Mouse (Mus musculus) cerebellum, postnatal 14 days (tissue): Measurements from ENCODE around the gene Olfr804.

ENCODE experiments used
- DNase-seq, 2 experiments: peaks; one replicate each; pipeline ENCODE4 v3.0.0; 2021; ENCODE audit warnings: mixed read lengths in 2 of 2

The Olfr804 gene

GRCm38 (mm10) chr10:129702910-129703309 is at the start of gene Olfr804:
TSS of gene Olfr804 (plus strand) at chr10:129703210.
- DNase-seq = no peak

- DNase-seq = no peak
These were observed 45.6 kb upstream of the Olfr804 start, which contains the start of gene Olfr800 for GRCm38 (mm10) chr10:129657394-129657793. TSS of gene Olfr800 (plus strand) at chr10:129657694.

DNA sequence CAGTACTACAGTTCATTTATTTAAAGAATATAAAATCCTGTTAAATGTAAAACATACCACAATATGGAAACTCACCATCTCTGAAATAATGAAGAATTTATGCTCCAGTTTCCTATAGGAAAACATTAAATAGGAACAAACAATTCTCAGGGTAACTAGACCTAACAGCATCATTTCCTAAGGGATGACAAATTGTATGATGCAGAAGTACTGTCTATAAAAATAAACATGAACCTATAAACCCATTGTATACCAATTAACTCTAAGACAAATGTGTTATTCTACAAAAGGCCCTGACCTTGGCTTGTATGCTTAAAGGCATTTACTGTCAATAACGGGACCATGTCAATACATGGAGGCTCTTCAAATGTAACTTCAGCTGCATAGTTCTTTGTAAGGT is 29.2 kb upstream of the Olfr804 start, which contains the start of gene Olfr801:
Olfr801 (minus strand) TSS at position 101 of the 400 bp plus-strand sequence.
- DNase-seq = no peak

- no peak for DNase-seq
These were observed 14.9 kb upstream of the Olfr804 start, which contains the start of gene Olfr802 for GRCm38 (mm10) chr10:129688069-129688468. TSS of gene Olfr802 (minus strand) at chr10:129688169.

DNA sequence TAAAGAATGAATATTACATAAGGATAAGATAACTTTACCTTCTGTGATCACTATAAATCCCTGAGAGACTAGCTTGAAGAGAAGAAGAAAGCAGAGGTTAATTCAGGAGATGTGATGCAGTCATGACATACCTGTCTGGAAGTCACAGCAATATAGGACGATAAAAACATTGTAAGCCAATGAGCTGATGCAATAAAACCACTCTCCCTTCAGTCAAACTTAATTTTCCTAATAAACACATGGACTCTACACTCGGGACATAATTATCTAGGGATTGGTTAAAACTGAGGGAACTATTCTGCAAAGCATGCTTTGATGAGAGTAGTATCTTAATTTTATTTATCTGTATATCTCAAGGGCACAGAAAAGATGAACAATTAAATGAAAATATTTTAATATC is 8.8 kb upstream of the Olfr804 start, which contains the start of gene Olfr803:
Olfr803 (minus strand) TSS at position 101 of the 400 bp plus-strand sequence.
- DNase-seq = no peak

GRCm38 (mm10) chr10:129729275-129729674 is 26.3 kb downstream of the Olfr804 start, which contains the start of gene Olfr805:
TSS of gene Olfr805 (minus strand) at chr10:129729375.
- no peak for DNase-seq

DNA sequence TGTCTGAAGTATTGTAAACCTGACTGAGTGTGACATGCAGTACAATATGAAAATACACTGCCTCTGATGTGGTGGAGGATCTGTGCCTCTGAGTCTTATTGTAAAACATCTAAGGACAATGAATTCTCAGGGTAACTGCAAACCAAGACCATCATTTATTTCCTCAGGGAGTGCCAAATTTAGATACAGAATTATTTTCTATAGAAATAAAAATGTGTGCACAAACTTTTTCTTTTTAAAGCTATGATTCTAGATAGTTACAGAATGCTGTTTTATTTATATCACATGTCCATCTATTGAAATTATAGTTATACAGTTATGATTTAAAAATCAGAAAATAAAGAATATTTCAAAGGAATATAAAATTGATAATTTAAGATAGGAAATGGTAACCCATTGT is 38.8 kb downstream of the Olfr804 start, which contains the start of gene Olfr806:
Olfr806 (minus strand) TSS at position 101 of the 400 bp plus-strand sequence.
- no peak for DNase-seq

DNA sequence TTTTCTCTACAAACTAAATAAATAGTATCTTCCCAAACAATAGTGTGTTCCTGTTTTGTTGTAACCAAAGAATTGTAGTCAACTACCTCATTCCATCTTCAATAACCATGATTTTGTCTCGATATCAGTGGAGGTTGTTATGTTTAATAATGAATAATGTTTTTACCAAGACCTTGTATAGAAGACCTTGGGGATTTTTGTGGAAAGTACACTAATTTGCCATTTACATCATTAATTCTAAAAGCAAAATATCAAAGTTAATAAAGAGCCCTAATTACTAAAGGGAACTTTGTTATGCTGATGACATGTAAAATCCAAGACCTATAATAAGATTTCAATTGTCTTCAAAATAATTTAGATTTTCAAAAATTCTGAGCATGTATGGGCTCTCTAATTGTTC is 54.7 kb downstream of the Olfr804 start, which contains the start of gene Olfr807:
Olfr807 (minus strand) TSS at position 101 of the 400 bp plus-strand sequence.
- DNase-seq = no peak
